Mouse (Mus musculus) MEL (cell line): ENCODE results near the gene Ust. TPM values are rescaled to one million over a fixed set of nuclear protein-coding genes. Genes with fewer than 3 reads are reported as not detected.

Source experiments
- DNase-seq: peaks from one replicate; pipeline ENCODE4 v3.0.0; 2011; ENCODE audit warnings: low read depth, low spot score
- H3K27ac ChIP-seq: 2 replicates; pipeline ENCODE4 v1.5.1; 2012; ENCODE audit warnings: low read depth, mild to moderate bottlenecking, control low read depth, low read length, moderate library complexity; ENCODE audit not compliant: control insufficient read depth
- H3K27me3 ChIP-seq, 2 experiments: fragments of 150-350 bp in 1 of 2; sonication (generic) in 1 of 2; 2 replicates each; pipeline ENCODE4 v1.6.1; 2012; ENCODE audit warnings: low read length in 2 of 2, mild to moderate bottlenecking in 2 of 2, improper control_type of control experiment in 1 of 2, moderate library complexity in 1 of 2; ENCODE audit not compliant: insufficient read depth in 2 of 2, control insufficient read depth in 1 of 2
- H3K36me3 ChIP-seq, 2 experiments: 2 replicates each; pipeline ENCODE4 v1.6.1; 2012 to 2014; ENCODE audit warnings: low read length in 2 of 2, improper control_type of control experiment in 1 of 2, inconsistent platforms in 1 of 2, mild to moderate bottlenecking in 1 of 2; ENCODE audit not compliant: insufficient read depth in 2 of 2, control insufficient read depth in 1 of 2
- H3K4me1 ChIP-seq, 2 experiments: fragments of 150-350 bp in 1 of 2; sonication (generic) in 1 of 2; 2 replicates each; pipeline ENCODE4 v1.6.1; 2012; ENCODE audit warnings: low read length in 2 of 2, improper control_type of control experiment in 1 of 2, mild to moderate bottlenecking in 1 of 2; ENCODE audit not compliant: insufficient read depth in 2 of 2, control insufficient read depth in 1 of 2
- H3K4me3 ChIP-seq, 2 experiments: fragments of 150-350 bp in 1 of 2; sonication (generic) in 1 of 2; 2 replicates each; pipeline ENCODE4 v1.5.1; 2012; ENCODE audit warnings: low read depth in 2 of 2, low read length in 2 of 2, mild to moderate bottlenecking in 2 of 2, moderate library complexity in 2 of 2, control low read depth in 1 of 2, improper control_type of control experiment in 1 of 2; ENCODE audit not compliant: control insufficient read depth in 1 of 2, insufficient read depth in 1 of 2
- H3K79me2 ChIP-seq: 2 replicates; pipeline ENCODE4 v1.6.1; 2012; ENCODE audit warnings: mild to moderate bottlenecking, low read length, moderate library complexity; ENCODE audit not compliant: control insufficient read depth, poor library complexity, insufficient read depth
- H3K9ac ChIP-seq: 2 replicates; pipeline ENCODE4 v1.6.1; 2012; ENCODE audit warnings: low read depth, mild to moderate bottlenecking, control low read depth, low read length, moderate library complexity; ENCODE audit not compliant: control insufficient read depth, poor library complexity, severe bottlenecking
- H3K9me3 ChIP-seq: fragments of 150-350 bp; sonication (generic); replicated peaks from 2 replicates; pipeline ENCODE4 v1.6.1; 2012; ENCODE audit warnings: mild to moderate bottlenecking, low read length, improper control_type of control experiment, moderate library complexity; ENCODE audit not compliant: insufficient read depth
- BHLHE40 ChIP-seq: IDR thresholded peaks from 2 replicates; pipeline ENCODE4 v1.6.1; 2012; ENCODE audit warnings: low read depth, mild to moderate bottlenecking, inconsistent platforms, low read length, improper control_type of control experiment, borderline replicate concordance
- CHD1 ChIP-seq: IDR thresholded peaks from 2 replicates; pipeline ENCODE4 v1.6.1; 2012; ENCODE audit warnings: low read depth, mild to moderate bottlenecking, inconsistent platforms, low read length, improper control_type of control experiment
- CHD2 ChIP-seq: IDR thresholded peaks from 2 replicates; pipeline ENCODE4 v1.6.1; 2011; ENCODE audit warnings: low read length, improper control_type of control experiment
- E2F4 ChIP-seq: IDR thresholded peaks from 2 replicates; pipeline ENCODE4 v1.6.1; 2011; ENCODE audit warnings: low read depth, low read length, improper control_type of control experiment, borderline replicate concordance
- GABPA ChIP-seq: IDR thresholded peaks from 2 replicates; pipeline ENCODE4 v1.6.1; 2012; ENCODE audit warnings: low read depth, mild to moderate bottlenecking, inconsistent platforms, low read length, improper control_type of control experiment, moderate library complexity
- GATA1 ChIP-seq: IDR thresholded peaks from 2 replicates; pipeline ENCODE4 v1.6.1; 2011; ENCODE audit warnings: low read depth, low read length, improper control_type of control experiment
- HCFC1 ChIP-seq: IDR thresholded peaks from 2 replicates; pipeline ENCODE4 v1.6.1; 2012; ENCODE audit warnings: low read depth, mild to moderate bottlenecking, inconsistent platforms, low read length, improper control_type of control experiment, moderate library complexity
- MAFK ChIP-seq: IDR thresholded peaks from 2 replicates; pipeline ENCODE4 v1.6.1; 2011; ENCODE audit warnings: low read depth, mild to moderate bottlenecking, low read length, improper control_type of control experiment, borderline replicate concordance
- MAX ChIP-seq: IDR thresholded peaks from 2 replicates; pipeline ENCODE4 v1.6.1; 2011; ENCODE audit warnings: low read length, improper control_type of control experiment
- MEF2A ChIP-seq: IDR thresholded peaks from 2 replicates; pipeline ENCODE4 v1.6.1; 2014; ENCODE audit warnings: low read depth, mild to moderate bottlenecking, inconsistent platforms, low read length, improper control_type of control experiment; ENCODE audit not compliant: poor library complexity, insufficient replicate concordance, severe bottlenecking; ENCODE audit errors: extremely low read depth
- MYC ChIP-seq: IDR thresholded peaks from 2 replicates; pipeline ENCODE4 v1.6.1; 2011; ENCODE audit warnings: low read depth, mild to moderate bottlenecking, low read length, improper control_type of control experiment, moderate library complexity
- NELFE ChIP-seq: IDR thresholded peaks from 2 replicates; pipeline ENCODE4 v1.6.1; 2011; ENCODE audit warnings: low read depth, low read length, improper control_type of control experiment
- NRF1 ChIP-seq: IDR thresholded peaks from 2 replicates; pipeline ENCODE4 v1.6.1; 2014; ENCODE audit warnings: low read depth, mild to moderate bottlenecking, inconsistent platforms, low read length, improper control_type of control experiment, moderate library complexity; ENCODE audit not compliant: poor library complexity, insufficient read depth, severe bottlenecking
- POLR2AphosphoS2 ChIP-seq: IDR thresholded peaks from 2 replicates; pipeline ENCODE4 v1.6.1; 2011; ENCODE audit warnings: low read length, improper control_type of control experiment
- POLR2AphosphoS5 ChIP-seq: IDR thresholded peaks from 2 replicates; pipeline ENCODE4 v1.6.1; 2012; ENCODE audit warnings: low read depth, borderline replicate concordance, mild to moderate bottlenecking, inconsistent platforms, low read length, moderate library complexity, mixed read lengths
- RAD21 ChIP-seq: IDR thresholded peaks from 2 replicates; pipeline ENCODE4 v1.6.1; 2011; ENCODE audit warnings: mild to moderate bottlenecking, low read depth, low read length, improper control_type of control experiment
- SIN3A ChIP-seq: IDR thresholded peaks from 2 replicates; pipeline ENCODE4 v1.6.1; 2012; ENCODE audit warnings: low read length, improper control_type of control experiment, inconsistent platforms
- TBP ChIP-seq: IDR thresholded peaks from 2 replicates; pipeline ENCODE4 v1.8.0; 2011; ENCODE audit warnings: low read depth, low read length, improper control_type of control experiment
- USF2 ChIP-seq, 2 experiments: IDR thresholded peaks; 2 replicates each; pipeline ENCODE4 v1.6.1; 2011 to 2012; ENCODE audit warnings: improper control_type of control experiment in 2 of 2, low read length in 2 of 2, borderline replicate concordance in 1 of 2, inconsistent platforms in 1 of 2, low read depth in 1 of 2, mild to moderate bottlenecking in 1 of 2; ENCODE audit not compliant: insufficient read depth in 1 of 2
- ZNF384 ChIP-seq: IDR thresholded peaks from 2 replicates; pipeline ENCODE4 v1.6.1; 2012; ENCODE audit warnings: low read depth, mild to moderate bottlenecking, inconsistent platforms, low read length, improper control_type of control experiment
- polyA plus RNA-seq, 2 experiments: library from polyadenylated mRNA; stranded (reverse) in 1 of 2; unstranded in 1 of 2; fragments of >175 nt in 1 of 2; fragments of >200 nt in 1 of 2; gene quantifications; 2 replicates each; pipeline versions ENCODE4 v1.2.1 to v1.2.4; 2012; ENCODE audit warnings: low replicate concordance in 2 of 2, low read depth in 1 of 2; ENCODE audit not compliant: insufficient read length in 2 of 2, insufficient read depth in 1 of 2, missing spikeins in 1 of 2
- total RNA-seq: library from RNA; depleted of rRNA; stranded (reverse); fragments of 300-350 nt; gene quantifications from 2 replicates; pipeline ENCODE4 v1.2.3, GENCODE M21; 2012

Ust gene
- total and polyA plus RNA-seq, 3 experiments = not detected

- no peaks in the 10 kb centered on the region for H3K79me2 ChIP-seq
- no peak for DNase-seq
- TF ChIP-seq POLR2AphosphoS2 (no peak), E2F4 (no peak), NELFE (no peak), SIN3A (no peak)
- no peaks in the 10 kb centered on the region for H3K4me1 ChIP-seq
- no peaks in the 10 kb centered on the region for H3K9me3 ChIP-seq
- no peak overlapping the region for H3K27ac ChIP-seq
- H3K4me3 ChIP-seq = no peak overlapping the region
- H3K27me3 ChIP-seq = no peaks in the 10 kb centered on the region
- no peaks in the 10 kb centered on the region for H3K36me3 ChIP-seq
- no peak overlapping the region for H3K9ac ChIP-seq
Measured at GRCm38 (mm10) chr10:8415036-8415435, 103.6 kb downstream of the Ust start.

- Histone ChIP-seq H3K9ac (no peak overlapping the region), H3K4me1 (no peaks in the 10 kb centered on the region), H3K27ac (no peak overlapping the region)
Measured at GRCm38 (mm10) chr10:8405141-8405540, 113.5 kb downstream of the Ust start.

GRCm38 (mm10) chr10:8392226-8392625 is 126.4 kb downstream of the Ust start:
- H3K9ac ChIP-seq = no peak overlapping the region
- no peak for TF ChIP-seq HCFC1
- TF ChIP-seq CHD1 = no peak
- no peak for TF ChIP-seq SIN3A
- no peak for TF ChIP-seq GATA1
- no peak for TF ChIP-seq POLR2AphosphoS5
- TF ChIP-seq MAX = no peak
- TF ChIP-seq MAFK = no peak
- no peak for TF ChIP-seq ZNF384
- TF ChIP-seq RAD21 = no peak
- TF ChIP-seq GABPA = no peak
- TF ChIP-seq TBP = no peak
- TF ChIP-seq NRF1 = no peak
- no peak for TF ChIP-seq MYC
- no peak for TF ChIP-seq MEF2A
- no peak for TF ChIP-seq BHLHE40
- TF ChIP-seq, all 39 proteins: peak for 0
- Histone ChIP-seq H3K79me2 (no peaks in the 10 kb centered on the region), H3K4me1 (no peaks in the 10 kb centered on the region), H3K36me3 (no peaks in the 10 kb centered on the region), H3K9me3 (no peaks in the 10 kb centered on the region), H3K27ac (no peak overlapping the region), H3K27me3 (no peaks in the 10 kb centered on the region), H3K4me3 (no peak overlapping the region)
- no peak for DNase-seq

More at GRCm38 (mm10) chr10:8405141-8405540, 113.5 kb downstream of the Ust start:
- no peak for TF ChIP-seq GABPA
- TF ChIP-seq USF2 (IDR thresholded peaks at IDR 0.05; ENCODE audit: borderline replicate concordance in 1 of 2, insufficient read depth in 1 of 2, low read depth in 1 of 2, low read length in 2 of 2) = no peak
- no peak for TF ChIP-seq POLR2AphosphoS2
- TF ChIP-seq CHD2 = no peak
- TF ChIP-seq, all 39 proteins: peak for 0
- Histone ChIP-seq H3K36me3 (no peaks in the 10 kb centered on the region), H3K27me3 (no peaks in the 10 kb centered on the region), H3K79me2 (no peaks in the 10 kb centered on the region), H3K9me3 (no peaks in the 10 kb centered on the region), H3K4me3 (no peak overlapping the region)
- no peak for DNase-seq
